Mouse (Mus musculus) cerebellum, adult 8-10 months (tissue): ENCODE data around the gene Grid2.

ENCODE experiments used
- DNase-seq: peaks from one replicate; pipeline ENCODE4 v3.0.0; 2022

The Grid2 gene

DNA sequence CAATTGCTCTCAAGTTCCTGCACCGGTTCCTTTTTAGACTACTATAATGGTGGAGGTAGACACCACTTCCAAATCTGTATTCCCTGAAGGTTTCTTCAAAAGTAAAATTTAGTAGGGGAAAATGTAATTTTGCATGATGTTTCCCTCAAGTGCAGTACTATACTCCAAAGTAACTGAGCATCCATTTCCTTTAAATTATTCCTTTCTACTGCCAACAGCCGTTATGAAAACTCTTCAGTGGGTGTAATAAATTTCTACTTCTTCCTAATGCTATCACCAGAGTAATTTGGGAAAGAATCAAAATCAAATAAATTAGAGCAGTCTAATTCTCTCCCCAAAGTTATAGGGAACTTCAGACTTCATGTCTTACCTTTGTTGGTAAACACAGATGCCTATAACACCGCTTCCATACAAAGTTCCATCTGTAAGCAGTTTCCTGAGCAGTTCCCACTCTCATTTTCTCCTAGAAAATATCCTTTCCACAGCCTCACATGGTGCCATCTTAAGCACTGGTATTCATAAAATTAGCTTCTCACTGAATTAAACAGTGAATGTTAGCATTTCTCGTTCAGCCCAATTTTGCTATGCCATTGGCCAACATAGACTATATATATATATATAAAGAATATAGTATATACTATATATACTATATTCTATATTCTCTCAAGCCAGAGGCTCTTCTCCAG lies 1142.9 kb downstream of the Grid2 start:
- DNase-seq, result no peak

GRCm38 (mm10) chr6:64427658-64428057 lies 1172.0 kb downstream of the Grid2 start:
- DNase-seq, result no peak

DNA sequence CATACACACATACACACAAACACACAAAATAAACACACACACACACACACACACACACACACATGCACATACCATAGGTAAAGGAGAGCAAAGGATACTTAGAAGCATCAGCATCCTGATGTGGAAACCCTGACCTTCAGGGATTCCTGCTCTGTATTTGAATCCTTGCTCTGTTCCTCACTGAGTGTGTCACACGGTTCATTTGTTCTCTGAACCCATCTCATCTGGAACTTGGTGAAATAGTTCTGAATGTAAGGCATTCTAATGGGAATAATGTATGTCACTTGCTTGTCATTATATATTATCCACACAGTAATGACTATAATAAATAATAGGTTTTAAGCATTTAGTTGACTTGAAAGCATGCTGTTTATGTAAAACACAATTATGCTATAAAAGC lies 1173.2 kb downstream of the Grid2 start:
- no peak for DNase-seq

GRCm38 (mm10) chr6:64448127-64448526 lies 1192.5 kb downstream of the Grid2 start:
- DNase-seq, result no peak

GRCm38 (mm10) chr6:64448864-64449355 lies 1193.2 kb downstream of the Grid2 start:
- no peak for DNase-seq

GRCm38 (mm10) chr6:64450770-64451169 lies 1195.1 kb downstream of the Grid2 start:
- DNase-seq, result no peak

DNA sequence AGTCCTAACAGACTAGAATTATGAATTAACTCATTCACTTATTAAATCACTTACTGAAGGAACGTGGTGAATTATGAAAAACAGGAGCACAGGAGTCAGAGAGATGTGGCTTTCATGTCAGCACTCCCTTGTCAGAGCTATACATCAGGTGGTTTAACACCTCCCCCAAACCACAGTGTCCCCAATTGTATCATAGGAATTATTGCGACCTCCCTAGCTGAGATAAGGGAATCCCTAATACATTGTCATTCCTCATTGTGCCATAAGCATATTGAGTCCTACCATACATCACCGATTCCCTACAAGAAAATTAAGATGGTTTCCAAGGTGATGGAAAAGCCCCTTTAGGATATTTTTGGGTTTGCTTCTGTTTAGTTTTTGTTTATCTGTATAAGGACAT lies 1224.2 kb downstream of the Grid2 start:
- DNase-seq, result no peak

- DNase-seq, result no peak
Measured at GRCm38 (mm10) chr6:64480592-64480991, 1224.9 kb downstream of the Grid2 start.

DNA sequence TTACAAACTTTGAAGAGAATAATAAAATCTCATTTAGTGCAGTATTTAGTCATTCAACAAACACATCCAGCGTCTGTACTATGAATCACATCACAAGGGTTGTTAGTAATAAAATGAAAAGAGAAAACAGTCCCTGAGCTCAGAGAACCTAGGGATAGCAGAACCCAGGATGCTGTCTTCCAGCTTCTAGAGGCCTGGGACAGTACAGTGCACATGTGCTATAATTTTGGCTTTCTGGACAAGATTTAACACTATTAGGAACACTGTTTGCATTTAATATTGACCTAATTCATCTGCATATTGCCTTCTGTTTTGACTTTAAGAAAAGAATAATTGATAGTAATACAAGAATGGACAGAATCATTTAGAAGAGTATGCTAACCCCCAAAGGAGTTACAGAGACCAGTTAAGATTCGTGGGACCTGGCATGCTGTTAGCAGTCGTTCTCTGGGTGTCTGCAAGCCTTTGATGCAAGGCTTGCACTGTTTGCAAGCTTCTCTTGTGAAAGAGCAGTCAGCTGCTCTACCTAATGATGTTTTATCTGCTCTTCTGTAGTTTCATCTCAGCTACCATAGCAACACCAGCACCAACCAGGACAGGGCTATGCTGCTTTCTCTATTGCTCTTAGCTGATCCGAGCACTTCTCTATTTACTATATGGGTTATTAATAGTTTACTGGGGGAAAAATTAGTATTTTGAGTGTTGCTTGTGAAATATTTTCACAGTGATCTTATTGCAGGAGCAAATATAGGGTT lies 1234.8 kb downstream of the Grid2 start:
- DNase-seq, result no peak

DNA sequence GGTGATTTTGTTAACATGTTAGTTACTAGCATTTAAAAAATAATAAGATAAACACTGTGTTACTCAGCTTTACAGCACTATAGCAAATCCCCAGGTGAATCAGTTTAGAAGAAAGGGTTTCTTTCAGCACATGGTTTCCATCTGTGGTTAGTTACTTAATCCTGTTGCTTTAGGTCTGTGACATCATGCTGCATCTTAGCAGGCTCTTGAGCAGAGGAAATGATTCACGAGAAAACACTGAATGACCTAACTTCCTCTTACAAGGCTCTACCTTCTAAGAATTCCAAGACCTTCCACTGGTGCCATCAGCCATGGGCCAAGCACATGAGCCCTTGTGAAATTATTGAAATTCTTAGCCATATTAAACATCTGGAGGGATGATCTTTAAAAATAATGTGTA lies 1248.7 kb downstream of the Grid2 start:
- DNase-seq, result no peak

DNA sequence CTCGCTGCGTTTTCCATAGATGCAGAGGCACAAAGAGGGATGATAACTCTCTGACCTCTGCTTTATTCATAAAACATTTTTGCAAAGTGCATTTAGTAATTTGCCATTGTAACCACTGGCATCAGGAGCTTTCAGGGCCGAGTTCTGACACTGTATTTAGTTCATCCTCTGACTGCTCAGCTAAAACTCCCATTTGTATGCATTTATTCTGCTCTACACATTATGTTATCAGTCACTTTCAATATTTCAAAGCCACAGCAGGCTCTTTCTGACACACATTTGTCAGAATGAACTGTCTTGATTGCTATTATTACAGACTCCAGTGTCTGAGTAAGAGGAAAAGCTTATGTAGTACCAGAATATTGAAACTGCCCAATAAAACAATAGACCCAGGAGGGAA lies 1286.5 kb downstream of the Grid2 start:
- DNase-seq, result no peak

GRCm38 (mm10) chr6:64553645-64554044 lies 1298.0 kb downstream of the Grid2 start:
- DNase-seq, result no peak

DNA sequence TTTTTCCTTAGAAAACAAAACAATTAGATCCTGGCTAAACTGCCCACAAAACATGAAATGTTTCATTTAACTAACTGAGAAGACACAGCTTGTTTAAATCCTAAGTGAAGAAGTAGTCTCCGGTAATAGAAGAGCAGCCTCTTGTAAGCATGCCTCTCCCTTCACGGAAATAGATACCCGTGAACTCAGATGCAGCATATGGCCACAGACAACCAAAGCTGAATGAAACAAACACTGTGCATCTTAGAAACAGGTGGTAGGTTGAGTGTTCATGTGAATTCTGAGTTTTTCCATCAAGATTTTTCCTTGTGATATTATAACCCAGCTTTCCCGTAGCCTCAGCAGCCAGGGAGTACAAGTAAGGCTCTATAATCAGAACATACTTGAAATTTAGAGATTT lies 1299.5 kb downstream of the Grid2 start:
- DNase-seq, result peak; percentile 11

- no peak for DNase-seq
Measured at GRCm38 (mm10) chr6:64568599-64568998, 1312.9 kb downstream of the Grid2 start.

- DNase-seq, result no peak
Measured at GRCm38 (mm10) chr6:64581338-64581737, 1325.7 kb downstream of the Grid2 start.

- no peak for DNase-seq
Measured at GRCm38 (mm10) chr6:64588487-64589205, 1333.0 kb downstream of the Grid2 start.

DNA sequence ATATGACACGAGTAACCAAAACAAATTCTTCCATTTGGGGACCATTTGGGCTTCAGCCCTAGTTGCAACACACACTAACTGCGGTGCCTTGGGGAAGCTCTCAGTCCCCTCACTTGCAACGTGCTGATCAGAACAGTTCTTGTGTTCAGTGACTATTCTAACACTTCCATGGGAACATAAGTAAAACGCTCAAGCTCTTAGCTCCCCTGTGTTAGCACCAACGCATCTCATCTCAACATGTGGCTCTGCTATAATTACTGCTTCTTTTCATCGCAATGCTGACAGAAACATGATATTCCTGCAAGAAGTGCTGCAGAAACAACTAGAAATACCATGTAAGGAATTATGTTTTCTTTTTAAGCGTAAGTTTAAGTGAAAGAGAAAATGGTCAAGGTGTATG lies 1340.6 kb downstream of the Grid2 start:
- no peak for DNase-seq

- DNase-seq, result no peak
Measured at GRCm38 (mm10) chr6:64596835-64597234, 1341.2 kb downstream of the Grid2 start.

GRCm38 (mm10) chr6:64598144-64598561 lies 1342.5 kb downstream of the Grid2 start:
- DNase-seq, result no peak

GRCm38 (mm10) chr6:64605753-64606152 lies 1350.1 kb downstream of the Grid2 start:
- no peak for DNase-seq

- no peak for DNase-seq
Measured at GRCm38 (mm10) chr6:64607041-64607440, 1351.4 kb downstream of the Grid2 start.

GRCm38 (mm10) chr6:64607942-64608341 lies 1352.3 kb downstream of the Grid2 start:
- DNase-seq, result peak; percentile 16

- no peak for DNase-seq
Measured at GRCm38 (mm10) chr6:64616843-64617242, 1361.2 kb downstream of the Grid2 start.
